8 mouse cellular contexts compared by ENCODE assay signal in genomic region chr14:118566214-118566688, GRCm38 (mm10).
DNase-seq lines count a peak whose midpoint lies in the region; ATAC-seq and TF ChIP-seq lines count a peak whose summit lies in the region.

No protein-coding gene starts in this region.

- H3K27ac ChIP-seq in neural tube, embryonic 11.5 days (ENCODE audit: low read depth, low read length) = no peak overlapping the region
- H3K27ac ChIP-seq in forebrain, embryonic 16.5 days (ENCODE audit: low read length) = no peak overlapping the region
- no peak overlapping the region; the same call in 1 of the 2 replicates for H3K27ac ChIP-seq in neural tube, embryonic 14.5 days (ENCODE audit: low read depth, low read length)
- H3K27ac ChIP-seq in kidney, embryonic 16.5 days (ENCODE audit: low read length) = no peak overlapping the region
- no peak overlapping the region for H3K27ac ChIP-seq in thymus, adult 2 months (ENCODE audit: control insufficient read depth, insufficient read depth, low read length)

- H3K27me3 ChIP-seq in neural tube, embryonic 11.5 days (ENCODE audit: control insufficient read depth, insufficient read depth, low read length) = no peaks in the 10 kb centered on the region
- H3K27me3 ChIP-seq in forebrain, embryonic 16.5 days (replicated peaks; ENCODE audit: control insufficient read depth, insufficient read depth, low read length) = no peaks in the 10 kb centered on the region; the same call in 1 of the 2 replicates
- H3K27me3 ChIP-seq in neural tube, embryonic 14.5 days (ENCODE audit: control insufficient read depth, insufficient read depth, low read length) = no peaks in the 10 kb centered on the region
- no peaks in the 10 kb centered on the region for H3K27me3 ChIP-seq in kidney, embryonic 16.5 days (ENCODE audit: insufficient read depth, low read length)
- H3K27me3 ChIP-seq in thymus, adult 2 months (ENCODE audit: control insufficient read depth, insufficient read depth, low read length) = no peaks in the 10 kb centered on the region

- H3K9ac ChIP-seq in neural tube, embryonic 11.5 days (ENCODE audit: low read length) = no peak overlapping the region
- H3K9ac ChIP-seq in forebrain, embryonic 16.5 days (replicated peaks; ENCODE audit: low read depth, low read length) = no peak overlapping the region; the same call in 1 of the 2 replicates
- H3K9ac ChIP-seq in neural tube, embryonic 14.5 days (replicated peaks; ENCODE audit: low read depth, low read length) = no peak overlapping the region
- H3K9ac ChIP-seq in kidney, embryonic 16.5 days (replicated peaks; ENCODE audit: low read length) = no peak overlapping the region

- no peak for TF ChIP-seq CTCF in thymus, adult 2 months (IDR thresholded peaks at IDR 0.05; ENCODE audit: borderline replicate concordance, control insufficient read depth, extremely low read depth, insufficient read depth, low read length, poor library complexity)

- no peak for TF ChIP-seq POLR2A in thymus, adult 2 months (IDR thresholded peaks at IDR 0.05; ENCODE audit: control insufficient read depth, extremely low read depth, insufficient read depth, low read length, poor library complexity)

- 0 out of 2 replicates have a peak, but pooled peaks cover 3% of the 10 kb centered on the region for H3K4me1 ChIP-seq in neural tube, embryonic 11.5 days (ENCODE audit: control insufficient read depth, insufficient read depth, low read length)
- H3K4me1 ChIP-seq in forebrain, embryonic 16.5 days (replicated peaks; ENCODE audit: control insufficient read depth, insufficient read depth, low read length) = peaks cover 10% of the 10 kb centered on the region
- 0 out of 2 replicates have a peak, but pooled peaks cover 6% of the 10 kb centered on the region for H3K4me1 ChIP-seq in neural tube, embryonic 14.5 days (ENCODE audit: control insufficient read depth, insufficient read depth, low read length)
- H3K4me1 ChIP-seq in kidney, embryonic 16.5 days (ENCODE audit: insufficient read depth, low read length) = peaks cover 10% of the 10 kb centered on the region
- H3K4me1 ChIP-seq in thymus, adult 2 months (replicated peaks; ENCODE audit: control insufficient read depth, insufficient read depth, low read length) = no peaks in the 10 kb centered on the region

- peak; percentile 63 for ATAC-seq in neural tube, embryonic 11.5 days (ENCODE audit: insufficient read depth, low FRiP score, low TSS enrichment)
- ATAC-seq in forebrain, embryonic 16.5 days = peak; percentile 82
- ATAC-seq in neural tube, embryonic 14.5 days (ENCODE audit: low read depth) = peak; percentile 72
- ATAC-seq in kidney, embryonic 16.5 days (ENCODE audit: low FRiP score, low TSS enrichment) = no peak

- no peaks in the 10 kb centered on the region for H3K36me3 ChIP-seq in neural tube, embryonic 11.5 days (ENCODE audit: control insufficient read depth, insufficient read depth, low read length)
- H3K36me3 ChIP-seq in forebrain, embryonic 16.5 days (ENCODE audit: control insufficient read depth, insufficient read depth) = no peaks in the 10 kb centered on the region
- no peaks in the 10 kb centered on the region for H3K36me3 ChIP-seq in neural tube, embryonic 14.5 days (ENCODE audit: control insufficient read depth, insufficient read depth, low read length)
- H3K36me3 ChIP-seq in kidney, embryonic 16.5 days (ENCODE audit: insufficient read depth, low read length) = no peaks in the 10 kb centered on the region
- H3K36me3 ChIP-seq in thymus, adult 2 months (ENCODE audit: control insufficient read depth, insufficient read depth, low read length) = no peaks in the 10 kb centered on the region

- no peak for DNase-seq in neural tube, embryonic 11.5 days (ENCODE audit: low spot score)
- DNase-seq in neural tube, embryonic 10.5 days (ENCODE audit: extremely low spot score, low spot score) = no peak
- peak; percentile 15 to 59 for DNase-seq in left cerebral cortex, adult 9 months (ENCODE audit: low spot score in 2 of 2)
- DNase-seq in adrenal gland, postnatal 10 days = no peak
- no peak for DNase-seq in thymus, adult 2 months

- no peak overlapping the region for H3K4me3 ChIP-seq in neural tube, embryonic 11.5 days (ENCODE audit: low read depth, low read length)
- H3K4me3 ChIP-seq in forebrain, embryonic 16.5 days (replicated peaks; ENCODE audit: low read length) = no peak overlapping the region
- no peak overlapping the region for H3K4me3 ChIP-seq in neural tube, embryonic 14.5 days (ENCODE audit: low read depth, low read length)
- no peak overlapping the region for H3K4me3 ChIP-seq in kidney, embryonic 16.5 days (ENCODE audit: low read length)
- no peak overlapping the region for H3K4me3 ChIP-seq in thymus, adult 2 months (ENCODE audit: control insufficient read depth, insufficient read depth, low read length)

- H3K9me3 ChIP-seq in neural tube, embryonic 11.5 days (ENCODE audit: control insufficient read depth, low read length) = no peaks in the 10 kb centered on the region
- H3K9me3 ChIP-seq in forebrain, embryonic 16.5 days (ENCODE audit: control insufficient read depth, low read length) = no peaks in the 10 kb centered on the region
- no peaks in the 10 kb centered on the region for H3K9me3 ChIP-seq in neural tube, embryonic 14.5 days (ENCODE audit: control insufficient read depth, low read length)
- no peaks in the 10 kb centered on the region for H3K9me3 ChIP-seq in kidney, embryonic 16.5 days (ENCODE audit: low read length)

- WGBS in neural tube, embryonic 11.5 days = 29% methylated on average over 12 of the region's 12 CpGs
- 4% methylated on average over 12 of the region's 12 CpGs for WGBS in forebrain, embryonic 16.5 days
- 17% methylated on average over 12 of the region's 12 CpGs for WGBS in neural tube, embryonic 14.5 days
- 49% methylated on average over 12 of the region's 12 CpGs for WGBS in kidney, embryonic 16.5 days
- WGBS in thymus, adult 2 months = 90% methylated on average over 12 of the region's 12 CpGs

- peak overlapping the region; percentile 5; the same call in 1 of the 2 replicates for H3K4me2 ChIP-seq in neural tube, embryonic 11.5 days (ENCODE audit: low read depth)
- H3K4me2 ChIP-seq in forebrain, embryonic 16.5 days (ENCODE audit: low read length) = peak overlapping the region; percentile 26
- H3K4me2 ChIP-seq in neural tube, embryonic 14.5 days (ENCODE audit: low read depth, low read length) = peak overlapping the region; percentile 18; the same call in 1 of the 2 replicates
- H3K4me2 ChIP-seq in kidney, embryonic 16.5 days (replicated peaks; ENCODE audit: low read depth, low read length) = no peak overlapping the region

Comparison
In these comparisons a context has a peak if more than half of its experiments do, and no peak if none do; other contexts are left out.
1. DNase-seq: peak in left cerebral cortex, adult 9 months (2 of 2); none in neural tube, embryonic 11.5 days (single experiment), neural tube, embryonic 10.5 days (single experiment), adrenal gland, postnatal 10 days (single experiment) and thymus, adult 2 months (single experiment).